Mouse (Mus musculus) heart, postnatal 0 days (tissue): ENCODE measurements at regions not wholly inside any gene's neighbourhood (a gene's known extent, or its start where the extent isn't known, plus 50 kb on each side); places are given as distances from the start of the nearest gene placed in this dataset.

Experiments
- CTCF ChIP-seq: IDR thresholded peaks from 2 replicates; pipeline ENCODE4 v1.5.1; 2016; ENCODE audit warnings: antibody characterized with exemption, control low read depth, low read depth
- EP300 ChIP-seq: IDR thresholded peaks from 2 replicates; pipeline ENCODE4 v1.6.1; 2016; ENCODE audit warnings: antibody characterized with exemption, low read depth

- no peak for TF ChIP-seq CTCF
- TF ChIP-seq EP300, result no peak
Observed at GRCm38 (mm10) chr12:25628081-25628480, 531.1 kb upstream of the Id2 start.
